Mouse (Mus musculus) Muller cell, postnatal 12 days (primary cell): ENCODE measurements around the gene Txndc2.

ENCODE experiments used
- DNase-seq: peaks from one replicate; pipeline ENCODE4 v3.0.0-alpha.2; 2015; ENCODE audit errors: inconsistent ontology term

The Txndc2 gene

DNA sequence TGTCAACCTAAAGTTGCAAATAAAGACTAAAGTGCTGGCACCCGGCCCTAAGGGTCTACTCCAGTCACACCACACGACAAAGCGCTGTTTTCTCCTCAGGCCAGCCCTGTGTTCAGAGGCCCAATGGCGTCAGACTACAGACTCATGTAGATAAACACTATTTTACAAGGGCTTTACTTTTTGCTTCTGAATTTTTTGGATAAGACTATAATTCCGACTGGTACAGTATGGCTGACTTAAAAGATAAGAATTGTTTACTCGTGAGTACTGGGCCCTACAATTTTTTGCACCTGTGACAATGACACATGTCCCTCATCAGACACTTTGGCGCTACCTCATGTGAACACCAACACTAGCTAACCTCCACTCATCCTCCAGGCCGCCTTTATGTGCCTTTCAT lies 14.1 kb upstream of the Txndc2 start:
- DNase-seq = no peak

DNA sequence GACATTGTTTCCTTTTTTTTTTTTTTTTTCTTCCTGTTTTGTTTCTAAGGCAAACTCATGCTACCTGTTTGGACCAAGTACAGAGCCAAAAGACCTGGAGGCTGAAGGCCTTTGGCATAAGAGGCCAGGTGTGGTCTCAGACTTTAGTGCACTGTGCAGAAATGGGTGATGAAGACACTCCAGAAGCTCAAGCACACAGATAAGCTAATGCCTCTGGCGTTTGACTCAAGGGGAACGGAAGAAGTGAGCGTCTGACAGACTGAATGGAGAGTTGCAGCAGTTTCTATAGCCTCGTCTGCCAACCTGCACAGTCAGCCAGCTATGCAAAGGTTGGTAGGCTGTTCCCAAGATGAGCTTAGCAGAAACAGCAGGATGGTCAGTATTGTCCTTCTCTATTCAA lies 13.6 kb upstream of the Txndc2 start:
- no peak for DNase-seq

DNA sequence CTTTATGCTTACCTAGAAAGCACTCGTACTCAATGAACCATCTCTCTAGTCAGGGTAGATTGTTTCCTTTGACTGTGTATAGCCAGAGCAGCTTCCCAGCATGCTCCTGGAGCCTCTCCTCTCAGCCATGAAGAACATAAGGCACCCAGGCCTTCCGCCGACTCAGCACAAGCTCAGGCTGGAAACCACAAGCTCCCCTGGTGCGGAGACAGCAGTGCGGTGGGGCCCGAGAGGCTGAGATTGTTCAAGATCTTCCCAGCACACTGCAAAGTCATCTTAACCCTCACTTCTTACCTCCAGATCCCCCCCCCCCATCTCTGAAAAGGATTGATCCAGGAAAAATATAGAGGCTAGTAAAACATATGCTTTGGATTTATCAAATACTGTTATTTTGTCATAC lies 8.6 kb upstream of the Txndc2 start:
- no peak for DNase-seq

DNA sequence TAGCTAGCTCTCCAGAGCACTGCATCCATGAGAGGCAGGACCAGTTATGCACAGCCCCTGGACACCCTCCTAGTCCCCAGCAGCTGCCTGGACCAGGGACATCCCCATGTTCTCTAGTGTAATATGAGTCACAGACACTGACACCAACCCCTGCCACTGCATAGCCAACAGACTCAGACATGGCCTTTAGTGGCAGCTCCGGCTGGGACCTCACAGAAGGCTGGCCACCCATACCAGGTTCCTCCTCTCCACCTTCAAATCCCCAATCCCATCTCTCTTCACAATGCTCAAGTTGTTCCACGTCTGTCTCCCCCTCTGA lies 7.2 kb upstream of the Txndc2 start:
- DNase-seq = no peak

DNA sequence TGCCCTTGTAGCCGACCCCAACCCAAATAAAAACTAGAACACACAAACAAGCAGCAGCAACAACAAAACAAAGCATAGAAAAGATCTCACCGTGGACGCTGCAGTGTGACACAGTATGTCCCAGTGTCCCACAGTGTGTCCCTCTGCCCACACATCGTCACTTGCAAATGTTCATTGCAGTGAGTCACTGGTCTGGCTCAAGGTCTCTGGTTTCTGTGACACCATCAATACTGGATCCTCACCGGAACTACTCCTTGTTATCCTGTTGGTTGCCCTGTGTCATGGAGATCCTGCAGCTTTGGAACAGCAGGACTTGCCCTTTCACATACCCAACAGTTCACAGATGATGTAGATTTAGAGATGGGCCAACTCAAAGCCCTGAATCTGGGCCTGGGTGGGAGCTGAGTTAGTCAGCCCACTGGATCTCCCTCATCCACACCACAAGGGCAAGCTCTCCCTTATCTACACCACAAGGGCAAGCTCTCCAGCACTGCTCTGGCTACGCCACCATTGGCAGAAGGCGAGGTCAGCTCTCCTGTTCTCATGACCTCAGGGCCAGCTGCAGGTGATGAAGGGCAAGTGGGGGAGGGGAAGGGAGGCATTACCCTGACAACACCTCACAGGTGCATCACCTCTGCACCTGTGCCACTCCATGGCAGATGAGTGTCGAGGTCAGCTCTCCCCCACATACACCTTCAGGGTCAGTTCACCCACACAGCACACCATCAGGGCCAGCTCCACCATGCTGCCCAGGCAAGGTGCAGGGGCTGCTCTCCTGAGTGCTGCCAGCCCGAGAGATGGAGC lies 6.6 kb upstream of the Txndc2 start:
- DNase-seq = peak; percentile 40

DNA sequence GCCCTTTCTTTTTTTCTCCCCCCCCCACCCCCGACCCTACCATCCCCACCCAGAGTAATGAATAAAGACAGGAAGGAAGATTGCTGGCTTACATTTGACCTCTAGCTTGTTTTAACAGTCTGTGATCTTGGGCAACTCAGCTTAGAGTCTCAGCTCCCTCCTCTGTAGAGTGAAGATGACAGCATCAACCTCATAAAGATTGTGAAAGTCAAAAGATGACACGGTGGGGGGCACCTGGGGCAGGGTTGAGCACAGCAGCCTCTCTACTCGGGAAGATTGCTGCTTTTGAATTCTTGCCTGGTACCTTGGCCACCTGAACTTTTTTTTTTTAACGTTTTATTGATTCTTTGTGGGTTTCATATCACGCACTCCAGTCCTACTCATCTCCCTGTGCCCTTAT lies 6.0 kb upstream of the Txndc2 start:
- no peak for DNase-seq

DNA sequence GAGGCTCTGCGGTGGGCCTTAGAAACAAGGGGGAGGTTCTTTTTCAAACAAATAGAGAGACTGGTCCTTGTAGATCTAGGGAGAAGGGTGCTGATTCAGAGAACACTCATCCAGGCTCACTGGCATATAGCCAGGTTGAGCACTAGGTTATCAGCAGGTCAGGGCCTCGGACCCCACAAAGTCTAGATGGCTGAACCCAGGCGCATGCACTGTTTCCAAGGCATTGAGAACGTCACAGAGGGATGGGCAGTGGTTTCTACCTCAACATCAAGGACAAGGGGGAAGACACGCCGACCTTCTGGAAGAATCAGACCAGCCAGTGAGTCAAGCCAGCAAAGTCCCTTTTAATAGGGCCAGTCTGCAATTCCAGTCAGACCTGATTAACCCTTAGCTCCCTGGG lies 5.3 kb upstream of the Txndc2 start:
- DNase-seq = no peak

DNA sequence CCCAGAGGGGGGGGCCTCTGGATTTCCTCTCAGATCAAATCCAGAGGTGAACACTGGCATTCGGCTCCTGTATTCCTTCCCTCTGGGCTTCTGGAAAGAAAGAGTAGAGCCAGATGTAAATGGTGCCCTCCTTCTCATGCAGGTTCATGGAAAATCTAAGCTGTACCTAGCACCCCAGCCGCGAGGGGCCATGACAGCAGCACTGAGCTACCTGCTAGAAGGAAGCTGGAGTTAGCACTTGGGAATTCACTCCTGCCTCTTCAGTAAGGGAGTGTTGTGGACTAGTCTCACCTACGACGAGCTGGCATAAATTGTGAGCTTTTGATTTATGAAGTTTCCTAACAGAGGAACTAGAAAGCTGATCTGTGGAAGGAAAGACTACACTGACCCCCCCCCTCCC lies 1.6 kb upstream of the Txndc2 start:
- no peak for DNase-seq

DNA sequence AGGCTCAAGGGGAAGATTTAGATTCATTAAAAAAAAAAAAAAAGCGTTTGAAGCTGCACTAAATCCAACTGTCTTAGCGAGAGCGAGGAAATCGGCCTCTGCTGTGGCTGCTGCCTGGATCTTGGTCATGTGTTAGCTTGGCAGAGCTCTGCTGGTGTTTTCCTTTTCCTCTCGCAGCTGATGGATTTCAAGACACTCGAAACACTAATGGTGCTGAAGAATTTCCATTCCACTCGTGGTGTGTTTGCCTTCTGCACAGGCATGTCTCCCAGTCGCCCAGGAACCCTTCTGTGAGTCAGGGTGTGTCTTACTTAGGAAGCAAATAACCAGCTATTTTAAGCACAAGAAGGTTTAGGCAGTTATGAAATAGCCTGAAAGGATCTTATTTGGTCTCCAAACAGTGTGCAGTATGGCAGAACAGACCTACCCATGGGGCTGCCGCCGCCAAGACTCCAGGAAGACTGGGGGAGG lies 1.1 kb upstream of the Txndc2 start:
- DNase-seq = peak; percentile 44

DNA sequence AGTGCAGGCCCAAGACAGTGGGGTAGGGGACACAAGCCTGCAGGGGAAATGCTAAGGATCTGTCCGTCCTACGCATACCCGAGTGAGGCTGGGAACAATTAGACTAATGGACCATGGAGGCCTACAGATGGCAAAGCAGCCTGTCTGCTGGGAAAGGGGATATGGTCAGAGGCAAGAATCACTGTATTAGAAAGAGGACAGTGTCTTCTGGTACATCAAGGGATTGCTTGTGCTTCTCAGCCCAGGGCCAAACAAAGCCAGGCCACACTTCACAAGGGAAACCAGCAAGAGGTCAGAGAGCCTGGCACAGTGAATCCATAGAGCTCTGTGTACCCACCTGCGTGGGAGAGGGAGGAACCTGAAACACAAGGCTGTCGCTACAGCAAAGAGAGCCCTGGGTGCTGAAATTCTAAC lies 617 bp upstream of the Txndc2 start:
- DNase-seq = peak; percentile 23

DNA sequence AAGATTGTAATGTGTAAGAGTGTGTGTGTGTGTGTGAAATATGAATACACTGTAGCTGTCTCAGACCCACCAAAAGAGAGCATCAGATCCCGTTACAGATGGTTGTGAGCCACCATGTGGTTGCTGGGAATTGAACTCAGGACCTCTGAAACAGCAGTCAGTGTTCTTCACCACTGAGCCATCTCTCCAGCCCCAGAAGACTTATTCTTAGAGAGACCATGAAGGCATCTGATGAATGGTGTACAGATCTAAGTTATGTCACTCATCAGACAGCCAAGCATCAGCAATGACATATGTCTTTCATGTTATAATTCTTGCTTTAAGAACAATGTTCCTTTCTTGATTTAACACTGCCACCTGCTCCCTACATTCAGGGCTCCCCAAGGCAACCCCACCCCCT lies 2.8 kb downstream of the Txndc2 start:
- no peak for DNase-seq

DNA sequence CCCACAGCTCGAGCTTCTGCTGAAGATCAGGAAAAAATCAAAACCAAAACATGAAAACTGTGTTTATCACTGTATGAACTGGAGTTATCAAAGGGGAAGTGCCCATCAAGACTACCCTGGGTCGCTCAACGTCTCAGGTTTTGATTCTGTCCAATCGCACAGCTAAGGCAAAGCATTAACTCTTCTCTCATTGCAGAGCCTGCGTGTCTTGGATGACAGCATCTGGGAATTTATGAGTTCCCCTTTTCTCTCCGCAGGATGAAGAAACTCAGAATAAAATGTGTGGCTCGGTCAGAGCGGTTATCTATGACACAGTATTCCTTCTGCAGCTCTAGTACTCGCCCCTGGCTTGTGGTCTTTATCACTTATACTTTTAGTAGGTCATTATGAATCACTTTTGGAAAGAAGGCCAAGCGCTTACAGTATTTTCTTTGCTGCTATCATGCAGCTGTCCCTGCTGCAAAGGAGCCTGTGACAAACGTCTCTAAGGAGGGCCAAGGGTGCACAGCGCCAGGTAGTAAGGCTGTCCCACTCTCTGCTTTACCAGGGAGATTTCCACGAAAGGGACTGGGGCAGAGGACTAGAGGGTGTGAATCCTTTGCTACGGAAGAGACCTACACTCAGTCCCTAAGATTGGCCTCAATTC lies 6.1 kb downstream of the Txndc2 start:
- DNase-seq = no peak

DNA sequence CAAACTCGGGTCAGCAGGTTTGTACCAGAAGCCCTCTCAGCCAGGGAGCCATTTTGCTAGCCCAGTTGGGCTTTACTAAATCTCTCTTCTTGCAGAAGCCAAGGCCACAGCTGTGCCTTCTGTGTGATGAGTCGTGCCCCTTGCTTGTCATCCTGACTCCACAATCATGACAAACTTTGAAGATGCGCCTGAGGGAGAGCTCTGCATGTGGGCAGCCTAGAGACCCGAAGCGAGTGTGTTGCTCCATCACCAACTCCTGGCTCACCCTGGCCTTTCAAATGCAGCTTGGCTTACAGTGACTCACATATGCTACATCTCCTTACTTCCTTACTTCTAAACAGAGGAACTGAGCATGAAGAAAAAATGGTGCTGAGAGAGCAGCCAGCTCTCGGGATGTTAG lies 12.0 kb downstream of the Txndc2 start:
- DNase-seq = peak; percentile 40

DNA sequence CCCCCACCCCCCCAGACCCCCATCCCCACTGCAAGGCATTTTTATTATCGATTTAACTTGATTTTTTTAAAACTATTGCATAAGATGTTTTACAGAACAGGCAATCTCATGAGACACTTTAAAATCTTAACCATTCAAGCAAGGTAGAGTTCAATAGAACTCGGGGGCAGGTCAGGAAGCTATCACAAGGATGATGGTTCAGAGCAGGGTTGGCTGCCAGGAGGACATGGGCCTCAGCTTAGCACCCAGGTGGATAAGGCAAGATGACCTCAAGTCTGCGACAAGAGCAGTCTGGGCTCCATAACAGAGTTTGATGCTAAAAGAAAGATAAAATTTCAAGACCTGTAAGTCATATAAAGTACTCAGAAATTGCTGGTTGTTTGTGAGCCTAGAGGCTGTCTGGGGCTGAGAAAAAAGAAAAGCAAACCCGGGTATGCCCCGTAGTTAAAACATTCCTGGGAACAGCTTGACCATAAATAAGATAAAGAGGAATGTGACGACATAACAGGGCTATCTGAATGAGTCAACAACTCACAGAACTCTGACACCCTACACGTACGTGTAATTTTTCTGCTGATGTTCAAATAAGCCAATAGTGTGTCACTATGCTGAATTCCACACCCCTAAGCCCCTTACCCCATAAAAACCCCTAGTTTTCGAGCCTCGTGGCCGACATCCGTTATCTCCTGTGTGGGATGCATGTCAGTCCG lies 13.0 kb downstream of the Txndc2 start:
- peak; percentile 67 for DNase-seq

DNA sequence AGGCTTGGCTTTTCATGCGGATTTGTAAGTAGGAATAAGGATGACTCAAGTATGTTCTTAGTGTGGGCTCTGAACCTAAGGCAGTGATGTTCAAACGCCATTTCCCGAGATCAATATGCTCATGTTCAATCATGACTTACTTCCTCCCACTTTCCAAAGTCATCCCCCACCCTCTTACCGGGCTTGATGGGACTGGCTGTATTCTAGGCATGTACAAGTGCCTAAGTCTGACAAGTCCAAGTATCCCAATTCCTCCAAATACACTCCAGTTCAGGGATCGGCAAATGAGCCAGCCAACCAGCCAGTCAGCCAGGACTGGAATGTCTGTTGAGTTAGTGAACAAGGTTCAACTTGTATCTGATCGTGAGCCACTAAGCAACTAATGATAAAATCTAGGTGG lies 15.7 kb downstream of the Txndc2 start:
- no peak for DNase-seq

DNA sequence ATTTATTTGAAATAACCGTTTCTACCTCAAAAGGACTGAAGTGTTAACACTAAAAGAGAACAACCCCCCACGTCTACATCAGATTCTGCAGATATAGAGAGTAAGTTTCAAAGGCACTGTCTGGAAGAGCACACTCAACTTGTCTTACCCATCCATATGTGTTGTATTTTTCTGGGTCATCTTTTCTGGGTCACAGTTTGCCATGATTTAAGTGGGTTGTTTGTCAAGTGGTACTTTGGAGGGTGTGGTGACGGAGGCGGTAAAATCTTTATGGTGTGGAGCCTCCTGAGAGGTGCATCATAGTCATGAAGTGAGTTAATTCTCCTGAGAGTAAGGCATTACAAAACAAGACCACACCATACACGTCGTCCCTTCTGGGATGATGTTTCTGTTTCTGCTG lies 16.4 kb downstream of the Txndc2 start:
- DNase-seq = no peak

DNA sequence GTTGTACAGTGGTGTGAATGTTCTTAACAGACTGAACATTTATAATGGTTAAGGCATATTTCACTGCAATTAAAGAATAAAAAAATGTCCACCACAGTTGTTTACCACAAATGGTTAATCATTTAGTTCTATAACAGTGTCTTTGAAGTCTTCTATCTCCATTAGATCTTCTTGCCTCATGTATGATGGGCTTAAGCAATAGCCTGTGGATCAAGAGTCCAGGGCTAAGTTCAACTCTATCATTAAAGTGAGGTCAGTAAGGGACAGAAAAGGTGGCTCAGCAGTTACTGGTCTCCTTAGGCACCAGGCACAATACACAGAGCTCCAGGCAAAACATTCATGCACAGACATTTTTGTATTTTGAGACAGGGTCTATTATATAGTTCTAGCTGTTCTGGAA lies 18.8 kb downstream of the Txndc2 start:
- DNase-seq = no peak

DNA sequence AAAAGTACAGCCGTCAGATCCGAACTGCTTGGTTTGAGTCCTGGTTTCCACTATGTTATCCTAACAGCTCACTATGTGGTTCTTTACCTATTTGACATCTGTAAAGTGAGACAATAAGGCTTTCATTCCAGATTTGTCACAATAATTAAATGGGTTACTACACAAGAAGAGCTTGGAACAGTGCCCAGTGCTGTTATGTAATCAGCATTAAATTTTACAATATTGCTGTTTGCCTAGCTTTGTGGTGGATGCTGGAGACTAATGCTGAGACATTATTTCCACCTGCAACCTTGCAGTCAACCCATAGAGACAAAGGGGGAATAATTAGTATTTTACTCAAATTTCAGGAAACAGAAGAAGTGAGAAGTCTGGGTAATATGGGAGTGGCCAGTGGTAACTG lies 23.5 kb downstream of the Txndc2 start:
- DNase-seq = peak; percentile 84

DNA sequence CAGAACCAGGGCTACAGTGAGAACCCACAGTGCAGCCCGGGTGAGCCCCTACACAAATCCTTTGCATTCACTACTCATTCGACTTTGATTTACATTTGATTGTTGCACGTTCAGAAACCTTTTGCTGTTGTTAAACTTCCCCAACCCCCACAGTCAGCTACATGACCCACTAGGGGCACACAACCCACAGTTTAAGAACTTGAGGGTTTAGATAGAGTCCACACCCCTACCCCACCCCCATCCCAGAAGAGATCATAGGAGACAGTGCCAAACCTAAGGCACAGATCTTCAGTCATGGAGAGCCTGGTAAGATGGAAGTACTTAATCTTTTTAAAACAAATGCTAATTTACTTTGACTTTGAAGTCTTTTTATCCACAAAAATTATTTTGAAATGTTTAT lies 26.3 kb downstream of the Txndc2 start:
- DNase-seq = no peak

DNA sequence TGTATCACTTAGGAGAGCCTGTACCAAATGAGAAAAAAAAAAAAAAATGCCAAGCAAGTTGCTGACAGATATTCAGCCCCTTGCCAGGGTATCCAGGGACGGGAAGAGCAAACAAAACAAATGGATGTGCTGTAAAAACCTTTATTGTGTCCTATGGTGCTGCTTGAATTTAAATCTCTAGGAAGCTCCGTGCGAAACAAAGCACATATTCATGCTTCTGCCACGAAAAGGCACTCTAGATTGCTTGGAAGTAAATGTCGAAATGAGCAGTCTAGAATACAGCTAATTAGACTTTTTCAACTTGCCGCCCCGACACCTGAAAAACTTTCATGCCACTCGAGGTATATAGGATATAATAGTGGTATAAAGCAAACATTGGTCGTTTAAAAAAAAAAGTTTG lies 27.5 kb downstream of the Txndc2 start:
- DNase-seq = no peak

DNA sequence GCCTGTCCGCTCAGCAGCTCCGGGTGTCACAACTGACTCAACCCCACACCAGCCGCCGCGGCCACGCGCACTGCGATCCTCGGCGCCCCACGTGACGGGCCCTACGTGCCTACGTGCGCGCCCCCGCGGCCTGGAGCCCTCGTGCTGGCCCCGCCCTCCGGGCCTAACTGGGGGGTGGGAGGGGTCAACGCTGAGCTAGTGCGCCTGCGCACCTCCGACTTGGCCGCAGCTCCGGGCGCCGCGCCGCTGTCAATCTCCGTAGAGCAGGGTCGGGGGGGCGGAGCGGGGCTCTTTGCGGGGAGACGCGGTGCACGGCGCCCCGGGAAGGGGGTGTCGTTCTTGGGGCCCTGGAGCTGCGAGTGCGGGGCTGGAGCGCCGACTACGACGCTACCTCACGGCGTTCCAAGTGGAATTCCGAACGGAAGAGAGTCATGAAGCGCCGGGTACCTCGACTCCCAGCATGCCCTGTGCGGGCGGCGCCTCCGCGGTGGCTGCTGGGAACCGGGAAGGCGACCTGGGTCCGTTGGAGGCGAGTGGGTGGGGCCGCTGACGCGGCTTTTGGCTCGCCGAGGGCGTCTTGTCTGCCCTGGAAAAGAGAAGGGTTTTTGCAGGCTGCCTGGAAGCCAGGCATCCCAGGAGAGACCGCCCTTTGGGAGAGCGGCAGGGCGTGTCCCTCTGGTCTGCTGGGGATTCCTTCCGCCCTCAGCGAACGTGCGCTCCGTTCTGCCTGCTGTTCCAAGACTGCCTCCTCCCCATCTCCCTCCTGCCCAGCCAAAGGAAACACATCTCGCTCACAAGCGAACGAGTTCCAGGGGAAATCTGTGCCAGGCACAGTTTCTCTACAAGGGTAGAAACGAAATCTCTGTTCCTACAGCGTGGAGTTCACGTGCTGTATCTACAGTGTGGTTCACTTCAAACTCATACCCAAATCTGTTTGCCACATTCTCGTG lies 28.2 kb downstream of the Txndc2 start, which contains the start of gene Vapa:
TSS of gene Vapa (minus strand) at position 93 of the 950 bp plus-strand sequence.
- DNase-seq = peak; percentile 99

DNA sequence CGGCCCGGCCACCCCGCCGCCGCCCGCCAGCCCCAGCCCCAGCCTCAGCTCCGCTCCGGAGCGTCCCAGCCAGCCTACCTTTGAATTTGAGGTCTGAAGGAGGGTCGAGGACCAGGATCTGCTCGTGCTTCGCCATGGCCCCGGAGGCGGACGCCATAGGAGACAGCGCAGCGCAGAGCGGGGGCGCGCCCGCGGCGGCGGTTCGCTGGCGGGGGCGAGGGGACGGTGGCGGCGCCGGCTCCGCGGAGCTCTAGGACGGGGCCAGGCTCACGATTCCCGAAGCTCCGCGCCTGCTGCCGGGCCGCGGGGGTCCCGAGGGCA lies 28.9 kb downstream of the Txndc2 start:
- no peak for DNase-seq
